Mouse (Mus musculus): ENCODE data around the gene Gpr34. TPM values are rescaled to one million over a fixed set of nuclear protein-coding genes. Genes with fewer than 3 reads are reported as not detected.

Gene Gpr34
- polyA plus RNA-seq, 1 experiment from 2014 or later = 1.8 TPM

GRCm38 (mm10) chrX:13636398-13636797 is 4.5 kb downstream of the Gpr34 start:
- H3K4me2 ChIP-seq = no peak overlapping the region
- H3K36me3 ChIP-seq = no peaks in the 10 kb centered on the region
- no peak for ATAC-seq (ENCODE audit: insufficient number of reproducible peaks, insufficient read depth, low FRiP score, low TSS enrichment, low read depth)
- H3K27ac ChIP-seq = no peak overlapping the region
- 89% methylated on average over 1 of the region's 1 CpGs for WGBS
- H3K9me3 ChIP-seq = no peaks in the 10 kb centered on the region
- H3K27me3 ChIP-seq = no peaks in the 10 kb centered on the region
- H3K9ac ChIP-seq = no peak overlapping the region
- no peak overlapping the region for H3K4me3 ChIP-seq
- H3K4me1 ChIP-seq = no peaks in the 10 kb centered on the region

DNA sequence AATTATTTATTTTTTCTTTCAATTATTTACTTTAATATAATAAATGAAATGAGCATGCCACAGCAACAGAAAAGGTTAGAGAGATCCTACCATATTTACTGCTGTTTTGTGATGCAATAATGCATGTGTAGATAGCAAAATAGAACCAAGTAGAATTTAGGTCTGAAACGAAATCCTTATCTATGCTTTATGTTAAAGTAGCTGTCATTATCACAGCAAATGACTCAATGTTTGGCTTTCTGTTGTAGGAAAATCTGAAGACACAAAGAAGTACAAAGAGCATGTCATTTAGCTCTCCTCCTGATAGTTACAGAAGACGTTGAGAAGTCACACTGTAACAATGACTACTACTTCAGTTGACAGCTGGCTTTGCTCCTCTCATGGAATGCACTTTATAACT is 7.0 kb downstream of the Gpr34 start:
- H3K4me3 ChIP-seq = no peak overlapping the region
- 73% methylated on average over 2 of the region's 2 CpGs for WGBS
- H3K4me1 ChIP-seq = no peaks in the 10 kb centered on the region
- ATAC-seq (ENCODE audit: insufficient number of reproducible peaks, insufficient read depth, low FRiP score, low TSS enrichment, low read depth) = no peak
- no peaks in the 10 kb centered on the region for H3K9me3 ChIP-seq
- no peak overlapping the region for H3K27ac ChIP-seq
- H3K4me2 ChIP-seq = no peak overlapping the region
- no peaks in the 10 kb centered on the region for H3K27me3 ChIP-seq
- no peaks in the 10 kb centered on the region for H3K36me3 ChIP-seq
- H3K9ac ChIP-seq = no peak overlapping the region

GRCm38 (mm10) chrX:13651889-13652288 is 20.0 kb downstream of the Gpr34 start:
- H3K4me2 ChIP-seq = no peak overlapping the region
- 76% methylated on average over 2 of the region's 2 CpGs for WGBS
- H3K36me3 ChIP-seq = no peaks in the 10 kb centered on the region

DNA sequence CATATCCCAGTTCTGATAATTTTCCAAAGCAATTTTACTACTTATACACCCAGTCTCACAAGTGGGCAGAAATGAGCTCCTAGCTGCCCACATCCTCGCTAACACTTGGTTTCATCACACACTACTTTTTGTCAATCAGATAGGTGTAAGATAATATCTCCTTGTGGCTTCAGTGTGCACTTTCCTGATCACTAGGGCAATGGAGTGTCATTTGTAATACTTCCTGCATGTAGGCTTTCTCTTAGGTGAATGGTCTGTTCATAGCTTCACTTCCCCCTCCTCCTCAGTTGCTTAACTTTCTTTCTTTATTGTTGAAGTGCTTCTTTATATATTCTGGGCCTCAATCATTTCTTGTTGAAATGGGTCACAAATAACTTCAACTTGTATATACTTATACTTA is 20.4 kb downstream of the Gpr34 start:
- Histone ChIP-seq H3K4me3 (no peak overlapping the region), H3K4me2 (no peak overlapping the region), H3K27ac (no peak overlapping the region), H3K9ac (no peak overlapping the region), H3K27me3 (no peaks in the 10 kb centered on the region), H3K9me3 (no peaks in the 10 kb centered on the region), H3K36me3 (no peaks in the 10 kb centered on the region), H3K4me1 (no peaks in the 10 kb centered on the region)
- 71% methylated on average over 1 of the region's 1 CpGs for WGBS
- ATAC-seq (ENCODE audit: insufficient number of reproducible peaks, insufficient read depth, low FRiP score, low TSS enrichment, low read depth) = no peak

More at GRCm38 (mm10) chrX:13651889-13652288, 20.0 kb downstream of the Gpr34 start:
- no peak overlapping the region for H3K9ac ChIP-seq
- no peak for ATAC-seq (ENCODE audit: insufficient number of reproducible peaks, insufficient read depth, low FRiP score, low TSS enrichment, low read depth)
- H3K4me1 ChIP-seq = no peaks in the 10 kb centered on the region
- no peaks in the 10 kb centered on the region for H3K27me3 ChIP-seq
- H3K27ac ChIP-seq = no peak overlapping the region
- H3K4me3 ChIP-seq = no peak overlapping the region
- no peaks in the 10 kb centered on the region for H3K9me3 ChIP-seq

DNA sequence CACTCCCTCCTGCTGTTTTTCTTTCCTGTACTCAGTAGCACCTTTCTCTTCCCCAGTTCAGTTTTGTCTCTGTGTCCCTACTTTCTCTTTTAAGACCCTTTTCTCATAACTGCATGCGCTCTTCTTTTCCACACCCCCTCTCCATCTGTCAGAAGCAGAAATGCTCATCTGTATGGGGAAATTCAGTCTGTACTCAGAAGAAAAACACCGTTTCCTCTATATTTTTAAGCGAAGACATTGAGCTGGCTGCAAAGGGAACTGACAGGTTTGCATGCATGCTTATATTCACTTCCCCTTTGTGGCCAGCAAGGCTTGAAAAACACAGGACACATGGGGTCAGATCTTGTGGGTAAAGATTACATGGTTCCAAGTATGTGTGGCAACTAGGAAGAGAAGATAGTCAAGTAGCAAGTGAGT is 23.1 kb downstream of the Gpr34 start:
- no peak overlapping the region for H3K27ac ChIP-seq
- H3K27me3 ChIP-seq = no peaks in the 10 kb centered on the region
- H3K4me1 ChIP-seq = no peaks in the 10 kb centered on the region
- no peak overlapping the region for H3K9ac ChIP-seq
- no peaks in the 10 kb centered on the region for H3K36me3 ChIP-seq
- 79% methylated on average over 3 of the region's 3 CpGs for WGBS
- no peak overlapping the region for H3K4me3 ChIP-seq
- no peak for ATAC-seq (ENCODE audit: insufficient number of reproducible peaks, insufficient read depth, low FRiP score, low TSS enrichment, low read depth)
- no peak overlapping the region for H3K4me2 ChIP-seq
- no peaks in the 10 kb centered on the region for H3K9me3 ChIP-seq

DNA sequence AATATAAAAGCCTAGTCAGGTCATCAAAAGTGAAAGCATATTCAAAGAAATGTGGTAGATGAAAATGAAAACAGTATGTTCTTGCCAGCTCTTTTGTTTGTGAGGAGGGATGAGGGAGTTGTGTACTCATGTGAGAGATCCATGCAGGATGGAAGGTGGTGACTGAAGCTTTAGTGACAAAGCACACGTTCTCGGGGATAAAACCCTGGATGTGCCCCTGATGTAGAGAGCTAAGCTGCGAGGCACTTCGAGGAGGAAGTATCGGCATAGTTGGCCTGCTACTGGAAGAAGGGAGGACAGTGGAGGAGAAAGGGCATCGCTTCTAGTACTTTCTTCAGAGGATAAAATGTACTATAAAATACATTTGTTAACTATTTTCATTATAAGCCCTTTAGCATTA is 24.0 kb downstream of the Gpr34 start:
- Histone ChIP-seq H3K27me3 (no peaks in the 10 kb centered on the region), H3K9me3 (no peaks in the 10 kb centered on the region), H3K9ac (no peak overlapping the region), H3K4me1 (no peaks in the 10 kb centered on the region), H3K36me3 (no peaks in the 10 kb centered on the region), H3K27ac (no peak overlapping the region), H3K4me3 (no peak overlapping the region), H3K4me2 (no peak overlapping the region)
- ATAC-seq (ENCODE audit: insufficient number of reproducible peaks, insufficient read depth, low FRiP score, low TSS enrichment, low read depth) = no peak
- whole genome bisulfite sequencing = 69% methylated on average over 6 of the region's 6 CpGs

DNA sequence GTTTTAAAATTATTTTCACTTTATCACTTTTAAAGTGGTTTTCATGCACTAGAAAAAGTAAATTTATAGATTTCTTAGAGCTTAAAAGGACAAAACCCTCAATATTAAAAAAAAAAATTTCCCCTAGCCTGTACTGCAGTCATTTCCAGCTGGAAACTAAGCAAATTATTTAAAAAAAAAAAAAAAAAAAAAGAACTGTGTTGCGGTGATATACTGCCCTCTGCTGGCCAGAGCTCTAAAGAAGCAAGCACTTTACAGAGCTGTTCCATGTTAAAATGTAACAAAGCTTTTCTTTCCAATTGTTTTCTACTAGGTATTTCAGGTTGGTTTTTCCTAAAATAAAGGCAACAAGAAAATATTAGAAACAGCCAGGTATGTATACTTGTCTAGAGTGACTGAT is 24.8 kb downstream of the Gpr34 start:
- no peaks in the 10 kb centered on the region for H3K27me3 ChIP-seq
- 4% methylated on average over 1 of the region's 1 CpGs for WGBS
- no peak overlapping the region for H3K4me3 ChIP-seq
- H3K9me3 ChIP-seq = no peaks in the 10 kb centered on the region
- no peak for ATAC-seq (ENCODE audit: insufficient number of reproducible peaks, insufficient read depth, low FRiP score, low TSS enrichment, low read depth)
- H3K9ac ChIP-seq = no peak overlapping the region
- H3K36me3 ChIP-seq = no peaks in the 10 kb centered on the region
- no peaks in the 10 kb centered on the region for H3K4me1 ChIP-seq
- no peak overlapping the region for H3K4me2 ChIP-seq
- H3K27ac ChIP-seq = no peak overlapping the region

DNA sequence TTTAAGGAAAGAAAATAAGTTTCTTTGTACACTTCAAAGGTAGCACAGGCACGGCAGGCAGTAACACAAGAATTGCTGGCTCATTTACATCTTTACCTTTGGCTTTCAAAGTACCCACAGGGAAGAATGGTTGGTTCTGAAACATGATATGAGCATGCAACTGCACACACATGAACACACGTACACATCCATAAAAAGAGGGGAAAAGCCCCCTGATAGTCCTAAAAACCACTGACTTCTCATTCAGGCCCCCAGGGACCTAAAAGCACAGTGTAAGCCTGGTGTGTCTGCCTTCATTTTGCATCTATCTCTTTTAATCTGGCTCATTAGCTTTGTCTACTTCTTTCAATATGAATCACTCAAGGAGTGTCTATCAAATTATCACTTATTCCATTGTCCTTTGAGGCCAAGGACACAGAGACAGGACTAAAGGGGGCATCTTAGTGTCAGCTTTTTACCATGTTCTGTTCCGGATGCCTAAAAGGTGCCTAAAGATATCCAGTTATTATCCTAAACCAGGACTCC is 26.8 kb downstream of the Gpr34 start:
- Histone ChIP-seq H3K4me2 (no peak overlapping the region), H3K36me3 (no peaks in the 10 kb centered on the region), H3K9ac (no peak overlapping the region), H3K27ac (no peak overlapping the region), H3K4me1 (no peaks in the 10 kb centered on the region), H3K27me3 (no peaks in the 10 kb centered on the region), H3K4me3 (no peak overlapping the region), H3K9me3 (no peaks in the 10 kb centered on the region)
- WGBS = 65% methylated on average over 3 of the region's 3 CpGs
- ATAC-seq (ENCODE audit: insufficient number of reproducible peaks, insufficient read depth, low FRiP score, low TSS enrichment, low read depth) = no peak

GRCm38 (mm10) chrX:13659201-13659890 is 27.5 kb downstream of the Gpr34 start:
- H3K9ac ChIP-seq = no peak overlapping the region
- no peak for ATAC-seq (ENCODE audit: insufficient number of reproducible peaks, insufficient read depth, low FRiP score, low TSS enrichment, low read depth)
- H3K4me1 ChIP-seq = no peaks in the 10 kb centered on the region
- H3K27ac ChIP-seq = no peak overlapping the region
- H3K4me2 ChIP-seq = no peak overlapping the region
- H3K9me3 ChIP-seq = no peaks in the 10 kb centered on the region
- no peaks in the 10 kb centered on the region for H3K36me3 ChIP-seq
- no peak overlapping the region for H3K4me3 ChIP-seq
- H3K27me3 ChIP-seq = no peaks in the 10 kb centered on the region
- WGBS = 72% methylated on average over 4 of the region's 4 CpGs

DNA sequence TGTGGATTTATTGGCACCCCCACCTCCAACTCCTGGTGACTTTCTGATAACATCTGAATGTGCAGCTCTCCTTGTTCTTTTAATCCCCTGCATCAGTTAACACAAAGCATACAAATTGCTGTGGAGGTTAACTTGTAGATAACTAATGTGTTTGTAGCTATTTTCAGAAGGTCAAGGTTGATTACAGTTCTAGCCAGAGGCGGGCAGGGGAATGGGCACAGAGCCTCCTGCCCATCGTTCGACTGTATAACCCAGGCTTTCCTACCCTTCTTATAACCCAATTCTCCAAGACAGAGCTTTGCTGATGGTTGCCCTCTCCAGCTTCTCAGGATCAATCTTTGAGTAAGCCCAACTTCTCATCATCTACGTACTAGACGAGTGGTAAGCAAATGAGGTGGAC is 29.2 kb downstream of the Gpr34 start, which contains the start of gene Gpr82:
TSS of gene Gpr82 (plus strand) at position 301 of the 400 bp plus-strand sequence.
- no peaks in the 10 kb centered on the region for H3K27me3 ChIP-seq
- H3K36me3 ChIP-seq = no peaks in the 10 kb centered on the region
- no peak for ATAC-seq (ENCODE audit: insufficient number of reproducible peaks, insufficient read depth, low FRiP score, low TSS enrichment, low read depth)
- H3K9ac ChIP-seq = no peak within 1 kb of the TSS
- H3K4me3 ChIP-seq = no peak within 1 kb of the TSS
- no peaks in the 10 kb centered on the region for H3K4me1 ChIP-seq
- WGBS = 91% methylated on average over 5 of the region's 5 CpGs
- H3K9me3 ChIP-seq = no peaks in the 10 kb centered on the region
- H3K4me2 ChIP-seq = no peak within 1 kb of the TSS
- no peak within 1 kb of the TSS for H3K27ac ChIP-seq

- Histone ChIP-seq H3K27me3 (no peaks in the 10 kb centered on the region), H3K4me3 (no peak overlapping the region), H3K9me3 (no peaks in the 10 kb centered on the region), H3K36me3 (no peaks in the 10 kb centered on the region), H3K4me1 (no peaks in the 10 kb centered on the region), H3K27ac (no peak overlapping the region), H3K9ac (no peak overlapping the region), H3K4me2 (no peak overlapping the region)
- 76% methylated on average over 5 of the region's 5 CpGs for WGBS
- no peak for ATAC-seq (ENCODE audit: insufficient number of reproducible peaks, insufficient read depth, low FRiP score, low TSS enrichment, low read depth)
Observed at GRCm38 (mm10) chrX:13668867-13669266, 37.0 kb downstream of the Gpr34 start.

DNA sequence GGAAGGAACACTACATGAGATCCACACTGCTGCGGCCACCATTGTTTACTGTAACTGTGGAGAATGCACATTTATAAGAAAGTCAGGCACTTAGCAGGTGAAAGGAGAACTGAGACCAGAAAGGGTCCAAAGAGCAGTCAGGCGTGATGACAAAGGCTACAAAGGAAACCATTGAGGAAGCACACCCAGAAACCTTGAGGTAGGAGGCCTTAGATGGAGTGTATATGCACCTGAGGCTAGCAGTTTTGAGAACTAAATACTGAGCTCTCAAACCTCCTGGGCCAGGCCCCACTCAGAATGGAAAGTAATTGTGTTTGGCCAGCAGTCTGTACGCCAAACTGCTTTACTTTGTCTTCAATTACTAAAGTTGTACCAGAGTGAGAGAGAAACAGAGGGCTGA is 38.5 kb downstream of the Gpr34 start:
- no peaks in the 10 kb centered on the region for H3K9me3 ChIP-seq
- no peaks in the 10 kb centered on the region for H3K4me1 ChIP-seq
- WGBS = 77% methylated on average over 3 of the region's 3 CpGs
- H3K4me2 ChIP-seq = no peak overlapping the region
- H3K27ac ChIP-seq = no peak overlapping the region
- no peak overlapping the region for H3K4me3 ChIP-seq
- no peaks in the 10 kb centered on the region for H3K36me3 ChIP-seq
- ATAC-seq (ENCODE audit: insufficient number of reproducible peaks, insufficient read depth, low FRiP score, low TSS enrichment, low read depth) = no peak
- no peaks in the 10 kb centered on the region for H3K27me3 ChIP-seq
- H3K9ac ChIP-seq = no peak overlapping the region

All from embryonic facial prominence, embryonic 13.5 days (tissue).